Mouse (Mus musculus) heart, adult 2 months (tissue): ENCODE results near the gene Spata2l.

ENCODE experiments used
- CTCF ChIP-seq: fragments of 200-600 bp; IDR thresholded peaks from 2 replicates; pipeline ENCODE4 v1.8.1; 2022; ENCODE audit warnings: antibody characterized with exemption, mild to moderate bottlenecking, moderate library complexity
- EP300 ChIP-seq: fragments of 200-500 bp; IDR thresholded peaks from 2 replicates; pipeline ENCODE4 v1.6.1; 2011; ENCODE audit warnings: low read depth, low read length, control low read depth; ENCODE audit not compliant: insufficient read depth
- POLR2A ChIP-seq: fragments of 200-500 bp; IDR thresholded peaks from 2 replicates; pipeline ENCODE4 v1.6.1; 2011; ENCODE audit warnings: mild to moderate bottlenecking, low read depth, low read length, control low read depth; ENCODE audit not compliant: insufficient read depth

- TF ChIP-seq CTCF (no peak), POLR2A (no peak), EP300 (no peak)
Observed at GRCm38 (mm10) chr8:123232553-123232952, 3.5 kb downstream of the Spata2l start.
